Mouse (Mus musculus) kidney, adult 2 months (tissue): ENCODE data around the gene Scgb2b20.
"Not testable (repeated sequence)": the region's sequence is repeated elsewhere in the genome, so short reads cannot be mapped to it uniquely, and the experiment has no call there.

Source experiments
- CTCF ChIP-seq: fragments of 200-500 bp; conservative IDR thresholded peaks from 2 replicates; pipeline ENCODE4 v1.5.1; 2011; ENCODE audit warnings: low read depth, mild to moderate bottlenecking, control low read depth, low read length, moderate library complexity, mixed read lengths; ENCODE audit not compliant: insufficient read depth, insufficient read length
- POLR2A ChIP-seq: fragments of 200-500 bp; IDR thresholded peaks from one replicate; pipeline ENCODE4 v1.6.1; 2011; ENCODE audit warnings: low read depth, low read length, control low read depth

GRCm38 (mm10) chr7:33372934-33373333 lies 6.8 kb upstream of the Scgb2b20 start, which contains the start of gene Scgb1b20:
- not testable (repeated sequence) for TF ChIP-seq CTCF, POLR2A
